Mouse (Mus musculus) heart, embryonic 11.5 days (tissue): ENCODE data around the gene Agbl4. TPM values are rescaled to one million over a fixed set of nuclear protein-coding genes. Genes with fewer than 3 reads are reported as not detected.

Source experiments
- ATAC-seq: fragments of 200-750 bp; cut with Nextera tagmentation; replicated peaks from 2 replicates; pipeline ENCODE4 v1.8.0; 2017; ENCODE audit warnings: moderate library complexity; ENCODE audit not compliant: insufficient number of reproducible peaks, low FRiP score, low TSS enrichment
- H3K27ac ChIP-seq: fragments of 300-500 bp; sonication (generic); 2 replicates; pipeline ENCODE4 v1.5.1; 2014; ENCODE audit warnings: mild to moderate bottlenecking, low read depth, low read length
- H3K27me3 ChIP-seq: fragments of 300-500 bp; sonication (generic); 2 replicates; pipeline ENCODE4 v1.6.1; 2014; ENCODE audit warnings: mild to moderate bottlenecking, low read length, mixed read lengths; ENCODE audit not compliant: control insufficient read depth, insufficient read depth
- H3K36me3 ChIP-seq: fragments of 300-500 bp; sonication (generic); 2 replicates; pipeline ENCODE4 v1.6.1; 2014; ENCODE audit warnings: mild to moderate bottlenecking, low read length, moderate library complexity, mixed read lengths; ENCODE audit not compliant: control insufficient read depth, insufficient read depth
- H3K4me1 ChIP-seq: fragments of 300-500 bp; sonication (generic); 2 replicates; pipeline ENCODE4 v1.6.1; 2014; ENCODE audit warnings: low read length; ENCODE audit not compliant: control insufficient read depth, insufficient read depth
- H3K4me2 ChIP-seq: fragments of 300-500 bp; sonication (generic); 2 replicates; pipeline ENCODE4 v1.6.1; 2014; ENCODE audit warnings: mild to moderate bottlenecking, moderate library complexity
- H3K4me3 ChIP-seq: fragments of 300-500 bp; sonication (generic); 2 replicates; pipeline ENCODE4 v1.5.1; 2014; ENCODE audit warnings: low read depth, low read length
- H3K9ac ChIP-seq: fragments of 300-500 bp; sonication (generic); 2 replicates; pipeline ENCODE4 v1.6.1; 2014; ENCODE audit warnings: mild to moderate bottlenecking, low read depth, low read length, moderate library complexity
- H3K9me3 ChIP-seq: fragments of 300-500 bp; sonication (generic); replicated peaks from 2 replicates; pipeline ENCODE4 v1.6.1; 2016; ENCODE audit warnings: low read length; ENCODE audit not compliant: control insufficient read depth
- WGBS: fragments of 180-500 bp; shearing (Covaris S2); extraction: QIAGEN DNeasy Blood & Tissue Kit; methylation state at CpG from one replicate; pipeline ENCODE4 v1.1.7; 2014; ENCODE audit not compliant: insufficient replicate concordance; 5-methylcytosine and 5-hydroxymethylcytosine counted together
- polyA plus RNA-seq: library from polyadenylated mRNA; unstranded; fragments of >200 nt; fragmentation: Nextera tagmentation; extraction: Ambion mirVana; gene quantifications from 2 replicates; pipeline ENCODE4 v1.2.1, GENCODE M21; 2014

The Agbl4 gene
- polyA plus RNA-seq, 1 experiment from 2014 or later: 0.90 TPM

- Histone ChIP-seq H3K27ac (no peak overlapping the region), H3K36me3 (no peaks in the 10 kb centered on the region), H3K27me3 (no peaks in the 10 kb centered on the region), H3K4me1 (no peaks in the 10 kb centered on the region), H3K4me3 (no peak overlapping the region), H3K9me3 (no peaks in the 10 kb centered on the region), H3K4me2 (no peak overlapping the region), H3K9ac (no peak overlapping the region)
- WGBS: 28% methylated on average over 8 of the region's 8 CpGs
- ATAC-seq: no peak
Observed at GRCm38 (mm10) chr4:111626118-111626830, 1228.8 kb downstream of the Agbl4 start.

- Histone ChIP-seq H3K4me2 (no peak overlapping the region), H3K36me3 (no peaks in the 10 kb centered on the region), H3K9ac (no peak overlapping the region), H3K9me3 (no peaks in the 10 kb centered on the region), H3K27me3 (no peaks in the 10 kb centered on the region), H3K27ac (no peak overlapping the region), H3K4me1 (no peaks in the 10 kb centered on the region), H3K4me3 (no peak overlapping the region)
- 67% methylated on average over 1 of the region's 1 CpGs for WGBS
- no peak for ATAC-seq
Observed at GRCm38 (mm10) chr4:111632615-111633014, 1235.2 kb downstream of the Agbl4 start.

- ATAC-seq: no peak
- WGBS: 82% methylated on average over 3 of the region's 3 CpGs
Observed at GRCm38 (mm10) chr4:111635538-111636124, 1238.2 kb downstream of the Agbl4 start.

GRCm38 (mm10) chr4:111638948-111639708, 1241.7 kb downstream of the Agbl4 start:
- Histone ChIP-seq H3K9ac (no peak overlapping the region), H3K27ac (no peak overlapping the region), H3K27me3 (no peaks in the 10 kb centered on the region), H3K4me3 (no peak overlapping the region), H3K9me3 (no peaks in the 10 kb centered on the region), H3K4me2 (no peak overlapping the region), H3K36me3 (no peaks in the 10 kb centered on the region), H3K4me1 (no peaks in the 10 kb centered on the region)
- ATAC-seq: no peak
- WGBS: 82% methylated on average over 5 of the region's 5 CpGs

More at GRCm38 (mm10) chr4:111635538-111636124, 1238.2 kb downstream of the Agbl4 start:
- H3K4me3 ChIP-seq: no peak overlapping the region
- no peak overlapping the region for H3K9ac ChIP-seq
- H3K9me3 ChIP-seq: no peaks in the 10 kb centered on the region
- H3K4me1 ChIP-seq: no peaks in the 10 kb centered on the region
- H3K4me2 ChIP-seq: no peak overlapping the region
- no peaks in the 10 kb centered on the region for H3K36me3 ChIP-seq
- H3K27ac ChIP-seq: no peak overlapping the region
- no peaks in the 10 kb centered on the region for H3K27me3 ChIP-seq

GRCm38 (mm10) chr4:111645117-111645830, 1247.8 kb downstream of the Agbl4 start:
- no peaks in the 10 kb centered on the region for H3K4me1 ChIP-seq
- no peak overlapping the region for H3K27ac ChIP-seq
- no peak for ATAC-seq
- 40% methylated on average over 6 of the region's 6 CpGs for WGBS
- H3K4me3 ChIP-seq: 0 out of 2 replicates have a peak overlapping the region, but pooled peaks have one; percentile 3
- H3K9me3 ChIP-seq: no peaks in the 10 kb centered on the region
- 0 out of 2 replicates have a peak overlapping the region, but pooled peaks have one; percentile 30 for H3K9ac ChIP-seq
- no peaks in the 10 kb centered on the region for H3K36me3 ChIP-seq
- H3K27me3 ChIP-seq: no peaks in the 10 kb centered on the region
- peak overlapping the region; percentile 33; the same call in 1 of the 2 replicates for H3K4me2 ChIP-seq

GRCm38 (mm10) chr4:111645831-111646166, 1248.3 kb downstream of the Agbl4 start:
- Histone ChIP-seq H3K27ac (no peak overlapping the region), H3K4me1 (no peaks in the 10 kb centered on the region), H3K27me3 (no peaks in the 10 kb centered on the region), H3K4me2 (peak overlapping the region; percentile 33; the same call in 1 of the 2 replicates), H3K9me3 (no peaks in the 10 kb centered on the region), H3K4me3 (0 out of 2 replicates have a peak overlapping the region, but pooled peaks have one; percentile 3), H3K36me3 (no peaks in the 10 kb centered on the region), H3K9ac (0 out of 2 replicates have a peak overlapping the region, but pooled peaks have one; percentile 30)
- WGBS: 33% methylated on average over 1 of the region's 1 CpGs
- ATAC-seq: no peak

- ATAC-seq: no peak; the same call in 1 of the 2 replicates
- Histone ChIP-seq H3K4me1 (no peaks in the 10 kb centered on the region), H3K9me3 (no peaks in the 10 kb centered on the region), H3K4me3 (no peak overlapping the region), H3K9ac (no peak overlapping the region), H3K36me3 (no peaks in the 10 kb centered on the region), H3K4me2 (no peak overlapping the region), H3K27me3 (no peaks in the 10 kb centered on the region), H3K27ac (no peak overlapping the region)
- WGBS: 29% methylated on average over 1 of the region's 1 CpGs
Observed at GRCm38 (mm10) chr4:111653451-111653850, 1256.0 kb downstream of the Agbl4 start.

GRCm38 (mm10) chr4:111663730-111664129, 1266.3 kb downstream of the Agbl4 start:
- H3K27ac ChIP-seq: 0 out of 2 replicates have a peak overlapping the region, but pooled peaks have one; percentile 2
- H3K9ac ChIP-seq: no peak overlapping the region
- WGBS: 4% methylated on average over 1 of the region's 1 CpGs
- no peaks in the 10 kb centered on the region; the same call in 1 of the 2 replicates for H3K4me1 ChIP-seq
- H3K4me3 ChIP-seq: no peak overlapping the region
- H3K36me3 ChIP-seq: no peaks in the 10 kb centered on the region
- H3K27me3 ChIP-seq: no peaks in the 10 kb centered on the region
- H3K9me3 ChIP-seq: no peaks in the 10 kb centered on the region
- no peak overlapping the region for H3K4me2 ChIP-seq
- ATAC-seq: peak; percentile 61; the same call in 1 of the 2 replicates
